Mouse (Mus musculus): Measurements from ENCODE around the gene Eif6. TPM values are rescaled to one million over a fixed set of nuclear protein-coding genes. Genes with fewer than 3 reads are reported as not detected.
A peak's percentile ranks its signal among the peaks of the same experiment; 100 is the strongest.

The Eif6 gene
- total RNA-seq, 1 experiment, result 199 TPM

- in situ Hi-C loops (cut with MboI; ENCODE audit: low sequenced_read_pairs in 2 of 2, unreplicated experiment in 2 of 2), result no loop called here
- DNase-seq (ENCODE audit: low read depth, low spot score), result no peak
- peaks cover 0 to 4% of the 10 kb centered on the region in 2 experiments; a peak in 1 of 4 replicates for H3K4me1 ChIP-seq (ENCODE audit: control insufficient read depth in 2 of 2, insufficient read depth in 2 of 2, low read length in 2 of 2, poor library complexity in 1 of 2)
- H3K36me3 ChIP-seq (ENCODE audit: control insufficient read depth, insufficient read depth, low read length, poor library complexity, severe bottlenecking), result peaks cover 5% of the 10 kb centered on the region; the same call in 1 of the 2 replicates
- H3K4me3 ChIP-seq (ENCODE audit: insufficient read depth in 1 of 2, low read depth in 1 of 2, low read length in 2 of 2, poor library complexity in 1 of 2, severe bottlenecking in 1 of 2), result no peak overlapping the region
- H3K27ac ChIP-seq (ENCODE audit: insufficient read depth, low read depth, low read length, poor library complexity, severe bottlenecking), result no peak overlapping the region
- H3K9ac ChIP-seq (ENCODE audit: insufficient read depth, low read depth, low read length, poor library complexity, severe bottlenecking), result no peak overlapping the region
- TF ChIP-seq ZNF384 (IDR thresholded peaks at IDR 0.05; ENCODE audit: low read depth, low read length), result no peak
- no peak for TF ChIP-seq ZC3H11A (IDR thresholded peaks at IDR 0.05; ENCODE audit: borderline replicate concordance, low read depth, low read length)
- no peak for TF ChIP-seq HCFC1 (IDR thresholded peaks at IDR 0.05; ENCODE audit: borderline replicate concordance, insufficient read depth, low read length)
- TF ChIP-seq MAFK (IDR thresholded peaks at IDR 0.05; ENCODE audit: insufficient read depth, low read depth, low read length), result no peak
- TF ChIP-seq CHD2 (IDR thresholded peaks at IDR 0.05; ENCODE audit: low read depth, low read length), result no peak
- no peaks in the 10 kb centered on the region for H3K9me3 ChIP-seq (ENCODE audit: control insufficient read depth, insufficient read depth, low read depth, low read length)
Measured at GRCm38 (mm10) chr2:155869772-155870171, 43.0 kb upstream of the Eif6 start.

DNA sequence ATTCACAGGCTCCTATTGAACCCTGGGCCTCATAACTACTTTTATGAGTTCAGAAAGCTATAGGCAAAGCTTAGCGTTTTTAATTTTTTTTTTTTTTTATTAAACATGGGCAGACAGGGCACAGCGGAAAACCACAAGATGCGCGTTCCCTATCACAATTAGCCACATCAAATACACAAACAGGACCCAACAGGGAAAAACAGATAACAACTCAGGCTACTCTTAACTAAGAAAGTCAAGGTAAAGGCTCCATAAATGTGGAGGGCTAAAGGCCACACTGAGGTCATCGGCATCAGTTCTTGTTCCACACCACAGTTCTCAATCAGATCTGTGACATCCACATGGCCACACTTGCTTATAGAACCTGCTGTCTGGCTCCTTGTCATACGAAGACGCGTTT lies 41.6 kb upstream of the Eif6 start:
- in situ Hi-C loops (cut with MboI; ENCODE audit: low sequenced_read_pairs in 2 of 2, unreplicated experiment in 2 of 2), result no loop called here
- Histone ChIP-seq H3K27ac (ENCODE audit: insufficient read depth, low read depth, low read length, poor library complexity, severe bottlenecking) (no peak overlapping the region), H3K4me3 (ENCODE audit: insufficient read depth in 1 of 2, low read depth in 1 of 2, low read length in 2 of 2, poor library complexity in 1 of 2, severe bottlenecking in 1 of 2) (no peak overlapping the region), H3K9me3 (ENCODE audit: control insufficient read depth, insufficient read depth, low read depth, low read length) (no peaks in the 10 kb centered on the region), H3K36me3 (ENCODE audit: control insufficient read depth, insufficient read depth, low read length, poor library complexity, severe bottlenecking) (peaks cover 2% of the 10 kb centered on the region; the same call in 1 of the 2 replicates), H3K4me1 (ENCODE audit: control insufficient read depth in 2 of 2, insufficient read depth in 2 of 2, low read length in 2 of 2, poor library complexity in 1 of 2) (peaks cover 0 to 4% of the 10 kb centered on the region in 2 experiments; a peak in 1 of 4 replicates), H3K9ac (ENCODE audit: insufficient read depth, low read depth, low read length, poor library complexity, severe bottlenecking) (no peak overlapping the region)
- no peak for DNase-seq (ENCODE audit: low read depth, low spot score)
- no peak for TF ChIP-seq ZC3H11A (IDR thresholded peaks at IDR 0.05; ENCODE audit: borderline replicate concordance, low read depth, low read length)
- no peak for TF ChIP-seq CHD2 (IDR thresholded peaks at IDR 0.05; ENCODE audit: low read depth, low read length)
- TF ChIP-seq ZNF384 (IDR thresholded peaks at IDR 0.05; ENCODE audit: low read depth, low read length), result no peak
- TF ChIP-seq HCFC1 (IDR thresholded peaks at IDR 0.05; ENCODE audit: borderline replicate concordance, insufficient read depth, low read length), result no peak
- TF ChIP-seq MAFK (IDR thresholded peaks at IDR 0.05; ENCODE audit: insufficient read depth, low read depth, low read length), result no peak

- Histone ChIP-seq H3K9me3 (ENCODE audit: control insufficient read depth, insufficient read depth, low read depth, low read length) (no peaks in the 10 kb centered on the region), H3K27ac (ENCODE audit: insufficient read depth, low read depth, low read length, poor library complexity, severe bottlenecking) (no peak overlapping the region), H3K9ac (ENCODE audit: insufficient read depth, low read depth, low read length, poor library complexity, severe bottlenecking) (no peak overlapping the region), H3K4me1 (ENCODE audit: control insufficient read depth in 2 of 2, insufficient read depth in 2 of 2, low read length in 2 of 2, poor library complexity in 1 of 2) (no peaks in the 10 kb centered on the region; a peak in 1 of 4 replicates), H3K4me3 (ENCODE audit: insufficient read depth in 1 of 2, low read depth in 1 of 2, low read length in 2 of 2, poor library complexity in 1 of 2, severe bottlenecking in 1 of 2) (no peak overlapping the region), H3K36me3 (ENCODE audit: control insufficient read depth, insufficient read depth, low read length, poor library complexity, severe bottlenecking) (peaks cover 12% of the 10 kb centered on the region; the same call in 1 of the 2 replicates)
- DNase-seq (ENCODE audit: low read depth, low spot score), result no peak
- no peak for TF ChIP-seq CHD2 (IDR thresholded peaks at IDR 0.05; ENCODE audit: low read depth, low read length)
- TF ChIP-seq ZC3H11A (IDR thresholded peaks at IDR 0.05; ENCODE audit: borderline replicate concordance, low read depth, low read length), result no peak
- TF ChIP-seq HCFC1 (IDR thresholded peaks at IDR 0.05; ENCODE audit: borderline replicate concordance, insufficient read depth, low read length), result no peak
- TF ChIP-seq ZNF384 (IDR thresholded peaks at IDR 0.05; ENCODE audit: low read depth, low read length), result no peak
- no peak for TF ChIP-seq MAFK (IDR thresholded peaks at IDR 0.05; ENCODE audit: insufficient read depth, low read depth, low read length)
- in situ Hi-C loops (cut with MboI; ENCODE audit: low sequenced_read_pairs in 2 of 2, unreplicated experiment in 2 of 2), result no loop called here
Measured at GRCm38 (mm10) chr2:155863301-155863867, 36.7 kb upstream of the Eif6 start.

GRCm38 (mm10) chr2:155862573-155863300 lies 36.0 kb upstream of the Eif6 start:
- Histone ChIP-seq H3K36me3 (ENCODE audit: control insufficient read depth, insufficient read depth, low read length, poor library complexity, severe bottlenecking) (peaks cover 16% of the 10 kb centered on the region; the same call in 1 of the 2 replicates), H3K4me1 (ENCODE audit: control insufficient read depth in 2 of 2, insufficient read depth in 2 of 2, low read length in 2 of 2, poor library complexity in 1 of 2) (no peaks in the 10 kb centered on the region; a peak in 1 of 4 replicates), H3K9me3 (ENCODE audit: control insufficient read depth, insufficient read depth, low read depth, low read length) (no peaks in the 10 kb centered on the region), H3K27ac (ENCODE audit: insufficient read depth, low read depth, low read length, poor library complexity, severe bottlenecking) (peak overlapping the region; percentile 28; the same call in 1 of the 2 replicates), H3K9ac (ENCODE audit: insufficient read depth, low read depth, low read length, poor library complexity, severe bottlenecking) (no peak overlapping the region), H3K4me3 (ENCODE audit: insufficient read depth in 1 of 2, low read depth in 1 of 2, low read length in 2 of 2, poor library complexity in 1 of 2, severe bottlenecking in 1 of 2) (no peak overlapping the region)
- in situ Hi-C loops (cut with MboI; ENCODE audit: low sequenced_read_pairs in 2 of 2, unreplicated experiment in 2 of 2), result no loop called here
- TF ChIP-seq ZNF384 (IDR thresholded peaks at IDR 0.05; ENCODE audit: low read depth, low read length) (no peak), HCFC1 (IDR thresholded peaks at IDR 0.05; ENCODE audit: borderline replicate concordance, insufficient read depth, low read length) (no peak), MAFK (IDR thresholded peaks at IDR 0.05; ENCODE audit: insufficient read depth, low read depth, low read length) (no peak)
- no peak for DNase-seq (ENCODE audit: low read depth, low spot score)

All from ES-E14 (cell line).